Comparison of ENCODE assay signal across 27 mouse cellular contexts in genomic region chr14:122200247-122200885, GRCm38 (mm10). TPM values are rescaled to one million over a fixed set of nuclear protein-coding genes. Genes with fewer than 3 reads are reported as not detected.
DNase-seq lines count a peak whose midpoint lies in the region; ATAC-seq and TF ChIP-seq lines count a peak whose summit lies in the region.
"Had no signal": no experiment of that assay in that cellular context is flagged by ENCODE, and none has a peak within 500 bp of the region (broad histone marks: within the 10 kb centered on the region; RNA-seq: fewer than 3 reads in every experiment).

No protein-coding gene starts in this region.

- H3K4me2 ChIP-seq in limb, embryonic 14.5 days (replicated peaks; ENCODE audit: low read depth, low read length, severe bottlenecking): no peak overlapping the region
- H3K4me2 ChIP-seq: heart, embryonic 15.5 days; hindbrain, embryonic 12.5 days; liver, embryonic 11.5 days; lung, embryonic 15.5 days; midbrain, embryonic 11.5 days; neural tube, embryonic 13.5 days; stomach, embryonic 15.5 days had no signal

- peak; percentile 68 for DNase-seq in embryo, embryonic 10.5 days (ENCODE audit: low spot score)
- DNase-seq in embryonic facial prominence, embryonic 10.5 days (ENCODE audit: low spot score): peak; percentile 69
- peak; percentile 96 for DNase-seq in hindlimb bud, embryonic 11.5 days (ENCODE audit: extremely low spot score, low read depth, low spot score)
- peak; percentile 15 for DNase-seq in limb, embryonic 14.5 days (ENCODE audit: low spot score)
- DNase-seq in right cerebral cortex, adult 18-20 months: no peak
- DNase-seq in cerebellum, adult 2 months: no peak
- no peak for DNase-seq in adrenal gland, adult 2 months
- DNase-seq: cerebellum, adult 8-10 months; cerebellum, postnatal 25 days; gastrocnemius, postnatal 14 days; kidney, adult 9 months; kidney, postnatal 10 days; layer of hippocampus, adult 9-11 months; retina, postnatal 1 day; right cerebral cortex, postnatal 25 days; thymus, postnatal 14 days had no signal

- peaks cover 3% of the 10 kb centered on the region; the same call in 1 of the 2 replicates for H3K36me3 ChIP-seq in embryonic facial prominence, embryonic 10.5 days (replicated peaks)
- no peaks in the 10 kb centered on the region for H3K36me3 ChIP-seq in limb, embryonic 14.5 days (ENCODE audit: control insufficient read depth, insufficient read depth, low read length)
- H3K36me3 ChIP-seq: heart, embryonic 10.5 days; heart, embryonic 15.5 days; hindbrain, embryonic 12.5 days; lung, embryonic 15.5 days; neural tube, embryonic 13.5 days; stomach, embryonic 15.5 days had no signal

- peaks cover 7% of the 10 kb centered on the region for H3K27me3 ChIP-seq in embryonic facial prominence, embryonic 10.5 days (replicated peaks; ENCODE audit: low read depth, poor library complexity, severe bottlenecking)
- H3K27me3 ChIP-seq in limb, embryonic 14.5 days (ENCODE audit: control insufficient read depth, insufficient read depth, low read length): peaks cover 27% of the 10 kb centered on the region
- H3K27me3 ChIP-seq in cerebellum, adult 2 months (ENCODE audit: control insufficient read depth, insufficient read depth, low read length): no peaks in the 10 kb centered on the region
- H3K27me3 ChIP-seq: heart, embryonic 15.5 days; hindbrain, embryonic 12.5 days; lung, embryonic 15.5 days; neural tube, embryonic 13.5 days; stomach, embryonic 15.5 days had no signal

- no peak; the same call in 1 of the 2 replicates for ATAC-seq in limb, embryonic 14.5 days (ENCODE audit: low FRiP score, low read depth)
- ATAC-seq: forebrain, embryonic 16.5 days; intestine, postnatal 0 days had no signal

- H3K4me1 ChIP-seq in embryonic facial prominence, embryonic 10.5 days: peaks cover 19% of the 10 kb centered on the region
- peaks cover 14% of the 10 kb centered on the region for H3K4me1 ChIP-seq in limb, embryonic 14.5 days (ENCODE audit: control insufficient read depth, insufficient read depth, low read length)
- no peaks in the 10 kb centered on the region for H3K4me1 ChIP-seq in cerebellum, adult 2 months (ENCODE audit: control insufficient read depth, insufficient read depth, low read length)
- H3K4me1 ChIP-seq: heart, embryonic 10.5 days; heart, embryonic 15.5 days; hindbrain, embryonic 12.5 days; lung, embryonic 15.5 days; neural tube, embryonic 13.5 days; stomach, embryonic 15.5 days had no signal

- no peak for TF ChIP-seq POLR2A in limb, embryonic 14.5 days (IDR thresholded peaks at IDR 0.05; ENCODE audit: borderline replicate concordance, extremely low read depth, insufficient read depth, insufficient read length)
- TF ChIP-seq POLR2A in cerebellum, adult 2 months (IDR thresholded peaks at IDR 0.05; ENCODE audit: borderline replicate concordance, insufficient read depth, low read length): no peak

- peaks cover 6% of the 10 kb centered on the region; the same call in 1 of the 2 replicates for H3K9me3 ChIP-seq in embryonic facial prominence, embryonic 10.5 days
- 0 out of 2 replicates have a peak, but pooled peaks cover 4% of the 10 kb centered on the region for H3K9me3 ChIP-seq in limb, embryonic 14.5 days (ENCODE audit: control insufficient read depth, low read length)
- H3K9me3 ChIP-seq: heart, embryonic 10.5 days; heart, embryonic 15.5 days; hindbrain, embryonic 12.5 days; lung, embryonic 15.5 days; neural tube, embryonic 13.5 days; stomach, embryonic 15.5 days had no signal

- WGBS in embryonic facial prominence, embryonic 10.5 days: 38% methylated on average over 14 of the region's 14 CpGs
- 16% methylated on average over 14 of the region's 14 CpGs for WGBS in limb, embryonic 14.5 days
- WGBS in cerebellum, adult 2 months: 90% methylated on average over 14 of the region's 14 CpGs

- peak overlapping the region; percentile 66 for H3K27ac ChIP-seq in embryonic facial prominence, embryonic 10.5 days (replicated peaks)
- no peak overlapping the region for H3K27ac ChIP-seq in limb, embryonic 14.5 days (replicated peaks; ENCODE audit: low read depth, low read length)
- no peak overlapping the region for H3K27ac ChIP-seq in cerebellum, adult 2 months (ENCODE audit: insufficient read depth, low read length)
- H3K27ac ChIP-seq: heart, embryonic 10.5 days; heart, embryonic 15.5 days; hindbrain, embryonic 12.5 days; lung, embryonic 15.5 days; neural tube, embryonic 13.5 days; stomach, embryonic 15.5 days had no signal

- H3K9ac ChIP-seq in limb, embryonic 14.5 days (ENCODE audit: low read depth, low read length, severe bottlenecking): no peak overlapping the region
- H3K9ac ChIP-seq: heart, embryonic 15.5 days; hindbrain, embryonic 12.5 days; lung, embryonic 15.5 days; neural tube, embryonic 13.5 days; stomach, embryonic 15.5 days had no signal

- no peak overlapping the region for H3K4me3 ChIP-seq in embryonic facial prominence, embryonic 10.5 days
- no peak overlapping the region for H3K4me3 ChIP-seq in limb, embryonic 14.5 days (replicated peaks; ENCODE audit: low read length)
- no peak overlapping the region for H3K4me3 ChIP-seq in cerebellum, adult 2 months (replicated peaks; ENCODE audit: insufficient read depth, low read depth, low read length)
- H3K4me3 ChIP-seq: heart, embryonic 10.5 days; heart, embryonic 15.5 days; hindbrain, embryonic 12.5 days; lung, embryonic 15.5 days; myocyte; neural tube, embryonic 13.5 days; stomach, embryonic 15.5 days had no signal

- TF ChIP-seq CTCF in cerebellum, adult 2 months (IDR thresholded peaks at IDR 0.05; ENCODE audit: borderline replicate concordance, insufficient read depth, low read depth, low read length): no peak

RNA-seq across cellular contexts. Expression of gene Clybl, which starts 18.9 kb away (rescaled TPM):
- polyA plus RNA-seq in embryonic facial prominence, embryonic 10.5 days (2016; fragmentation: Nextera tagmentation; extraction: Ambion mirVana): 21.8 and 23.1 TPM in 2 replicates
- polyA plus RNA-seq in limb, embryonic 14.5 days (2012; rRNA removed): 9.1 and 13.3 TPM in 2 replicates
- polyA plus RNA-seq in limb, embryonic 14.5 days (2014; fragmentation: Nextera tagmentation; extraction: Ambion mirVana): 16.8 and 20.4 TPM in 2 replicates
- polyA plus RNA-seq in cerebellum, adult 2 months (2012; rRNA removed): 38.1 and 40.6 TPM in 2 replicates
- 100 to 1,000 TPM in 1 of 2 experiments, 10 to 100 TPM in 1; 96.5 to 104 TPM for total RNA-seq in adrenal gland, adult 2 months (2021)
- 4.4 and 5.3 TPM in 2 replicates for polyA plus RNA-seq in adrenal gland, adult 2 months (2012; rRNA removed)

Comparison
In these comparisons a context has a peak if more than half of its experiments do, and no peak if none do; other contexts are left out.
1. DNase-seq: peak in embryo, embryonic 10.5 days (single experiment), embryonic facial prominence, embryonic 10.5 days (single experiment), hindlimb bud, embryonic 11.5 days (single experiment) and limb, embryonic 14.5 days (single experiment); none in right cerebral cortex, adult 18-20 months (single experiment), cerebellum, adult 2 months (0 of 2) and adrenal gland, adult 2 months (single experiment).